Mouse (Mus musculus) myocyte (in vitro differentiated cells): ENCODE measurements around the gene Qk. TPM values are rescaled to one million over a fixed set of nuclear protein-coding genes. Genes with fewer than 3 reads are reported as not detected.
A peak's percentile ranks its signal among the peaks of the same experiment; 100 is the strongest.

Experiments
- H3K27me3 ChIP-seq: one replicate; pipeline ENCODE4 v1.6.1; 2011; ENCODE audit not compliant: control insufficient read depth, insufficient read depth, insufficient read length
- H3K36me3 ChIP-seq: one replicate; pipeline ENCODE4 v1.6.1; 2011; ENCODE audit not compliant: control insufficient read depth, insufficient read depth
- H3K4me2 ChIP-seq: one replicate; pipeline ENCODE4 v1.6.1; 2011; ENCODE audit warnings: low read depth, control low read depth
- H3K4me3 ChIP-seq: one replicate; pipeline ENCODE4 v1.5.1; 2011; ENCODE audit warnings: mild to moderate bottlenecking, control low read depth, moderate library complexity
- H3K79me2 ChIP-seq: one replicate; pipeline ENCODE4 v1.6.1; 2011; ENCODE audit not compliant: control insufficient read depth, insufficient read depth
- H3ac ChIP-seq: one replicate; pipeline ENCODE4 v1.6.1; 2011; ENCODE audit not compliant: control insufficient read depth, insufficient read length
- CEBPB ChIP-seq: IDR thresholded peaks from 2 replicates; pipeline ENCODE4 v1.6.1; 2011; ENCODE audit warnings: mild to moderate bottlenecking, moderate library complexity; ENCODE audit not compliant: poor library complexity, insufficient read depth, severe bottlenecking
- E2F4 ChIP-seq: IDR thresholded peaks from one replicate; pipeline ENCODE4 v1.6.1; 2011; ENCODE audit warnings: mild to moderate bottlenecking, control low read depth, moderate library complexity; ENCODE audit not compliant: insufficient read depth
- MAX ChIP-seq: IDR thresholded peaks from one replicate; pipeline ENCODE4 v1.6.1; 2011; ENCODE audit warnings: low read depth, mild to moderate bottlenecking, control low read depth
- MYOD1 ChIP-seq, 3 experiments: IDR thresholded peaks; one replicate each; pipeline ENCODE4 v1.6.1; 2011; ENCODE audit warnings: control low read depth in 2 of 3, low read depth in 2 of 3, mild to moderate bottlenecking in 2 of 3, moderate library complexity in 1 of 3; ENCODE audit not compliant: insufficient read length in 2 of 3, control insufficient read depth in 1 of 3
- MYOG ChIP-seq, 3 experiments: IDR thresholded peaks; one replicate each; pipeline ENCODE4 v1.6.1; 2011; ENCODE audit warnings: control low read depth in 2 of 3, low read depth in 2 of 3, mild to moderate bottlenecking in 2 of 3; ENCODE audit not compliant: insufficient read length in 2 of 3, control insufficient read depth in 1 of 3, insufficient read depth in 1 of 3
- POLR2A ChIP-seq: IDR thresholded peaks from one replicate; pipeline ENCODE4 v1.6.1; 2011; ENCODE audit warnings: low read depth, mild to moderate bottlenecking, control low read depth, moderate library complexity; ENCODE audit not compliant: insufficient read length
- POLR2AphosphoS2 ChIP-seq: IDR thresholded peaks from one replicate; pipeline ENCODE4 v1.6.1; 2011; ENCODE audit warnings: low read depth, control low read depth; ENCODE audit not compliant: insufficient read length
- REST ChIP-seq: IDR thresholded peaks from one replicate; pipeline ENCODE4 v1.6.1; 2011; ENCODE audit warnings: mild to moderate bottlenecking, control low read depth, moderate library complexity; ENCODE audit not compliant: insufficient read depth, insufficient read length
- SRF ChIP-seq: IDR thresholded peaks from one replicate; pipeline ENCODE4 v1.6.1; 2011; ENCODE audit warnings: low read depth; ENCODE audit not compliant: control insufficient read depth, insufficient read length
- TCF12 ChIP-seq: IDR thresholded peaks from one replicate; pipeline ENCODE4 v1.6.1; 2011; ENCODE audit warnings: mild to moderate bottlenecking, control low read depth; ENCODE audit not compliant: poor library complexity, insufficient read depth, severe bottlenecking
- TCF3 ChIP-seq: IDR thresholded peaks from one replicate; pipeline ENCODE4 v1.6.1; 2011; ENCODE audit warnings: low read depth, control low read depth; ENCODE audit not compliant: insufficient read length
- USF1 ChIP-seq: IDR thresholded peaks from one replicate; pipeline ENCODE4 v1.6.1; 2011; ENCODE audit warnings: low read depth, mild to moderate bottlenecking, control low read depth, moderate library complexity
- polyA plus RNA-seq: library from polyadenylated mRNA; unstranded; fragments of >200 nt; fragmentation: generic; extraction: Trizol; gene quantifications from one replicate; pipeline ENCODE4 v1.2.1, GENCODE M21; 2012; ENCODE audit warnings: missing spikeins

Gene Qk
- polyA plus RNA-seq, 1 experiment, result 85.6 TPM

DNA sequence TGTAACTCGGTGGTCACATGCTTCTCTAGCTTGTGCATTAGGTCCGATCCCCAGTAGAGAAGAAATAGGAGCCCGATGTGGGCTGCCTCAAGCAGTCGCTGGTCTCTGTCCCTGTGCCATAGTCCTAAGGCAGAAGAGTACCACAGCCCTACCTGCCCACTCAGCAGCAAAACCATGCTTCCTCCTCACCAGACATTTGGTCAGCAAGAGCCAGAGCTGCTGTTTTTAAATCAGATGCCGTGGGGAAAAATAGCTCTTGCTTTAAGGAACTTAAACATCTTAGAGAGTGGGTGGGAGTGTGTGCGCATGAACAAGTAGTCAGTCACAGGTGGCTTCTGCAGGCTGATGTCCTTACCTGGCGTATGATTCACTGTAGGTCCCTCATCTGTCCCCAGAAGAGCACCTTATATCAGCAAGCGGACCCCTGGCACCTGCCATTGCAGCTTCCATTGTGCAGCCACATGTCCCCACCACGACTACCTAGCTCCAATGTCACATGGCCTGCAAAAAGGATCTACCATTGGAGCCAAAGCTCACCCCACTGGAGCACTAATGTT is 9.0 kb upstream of the Qk start:
- Histone ChIP-seq H3K4me2 (no peak overlapping the region), H3K79me2 (no peaks in the 10 kb centered on the region), H3K4me3 (no peak overlapping the region), H3K27me3 (no peaks in the 10 kb centered on the region), H3ac (no peak overlapping the region), H3K36me3 (no peaks in the 10 kb centered on the region)
- no peak for TF ChIP-seq MYOG (IDR thresholded peaks at IDR 0.05; ENCODE audit: control insufficient read depth in 1 of 3, insufficient read depth in 1 of 3, insufficient read length in 2 of 3, low read depth in 2 of 3)
- no peak for TF ChIP-seq CEBPB
- no peak for TF ChIP-seq E2F4
- TF ChIP-seq POLR2AphosphoS2, result no peak
- TF ChIP-seq SRF, result no peak
- TF ChIP-seq TCF3, result no peak
- no peak for TF ChIP-seq POLR2A

DNA sequence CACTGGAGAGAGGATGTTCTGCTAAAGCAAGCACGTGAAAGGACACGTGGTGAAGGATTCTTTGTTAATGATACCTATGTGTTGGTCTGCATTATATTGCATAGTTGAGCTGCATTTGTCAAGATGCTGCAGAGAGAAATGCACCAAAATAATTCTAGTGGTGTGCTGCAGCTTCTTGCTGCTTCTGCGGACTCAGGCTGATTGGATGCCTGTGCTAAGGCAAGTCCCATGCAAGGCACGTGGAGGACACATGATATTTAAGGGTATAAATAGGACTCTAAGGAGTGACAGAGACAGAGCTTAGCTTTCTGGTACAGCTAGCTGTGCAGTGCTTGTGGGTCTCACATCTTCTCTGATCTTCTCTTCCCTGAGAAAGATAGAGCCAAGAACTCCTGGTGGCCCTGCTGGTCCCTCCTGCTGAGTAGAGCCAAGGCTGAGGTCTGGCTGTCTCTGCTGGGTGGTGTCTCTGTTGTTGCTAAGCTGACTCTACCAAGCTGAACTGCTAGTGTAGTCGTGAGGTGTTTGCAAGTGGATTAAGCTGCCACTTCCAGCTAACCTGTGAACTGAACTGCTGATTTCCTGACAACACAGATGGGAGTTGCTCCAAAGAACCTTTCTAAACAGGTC is 8.0 kb upstream of the Qk start:
- Histone ChIP-seq H3K36me3 (no peaks in the 10 kb centered on the region), H3K79me2 (no peaks in the 10 kb centered on the region), H3K4me2 (peak overlapping the region; percentile 32), H3K4me3 (no peak overlapping the region), H3K27me3 (no peaks in the 10 kb centered on the region), H3ac (no peak overlapping the region)
- TF ChIP-seq MAX, result no peak
- TF ChIP-seq CEBPB, result no peak
- no peak for TF ChIP-seq MYOG (IDR thresholded peaks at IDR 0.05; ENCODE audit: control insufficient read depth in 1 of 3, insufficient read depth in 1 of 3, insufficient read length in 2 of 3, low read depth in 2 of 3)
- no peak for TF ChIP-seq POLR2AphosphoS2
- TF ChIP-seq REST, result no peak
- no peak for TF ChIP-seq MYOD1 (IDR thresholded peaks at IDR 0.05; ENCODE audit: control insufficient read depth in 1 of 3, insufficient read length in 2 of 3, low read depth in 2 of 3)
- no peak for TF ChIP-seq USF1
- no peak for TF ChIP-seq POLR2A
- TF ChIP-seq E2F4, result no peak
- no peak for TF ChIP-seq SRF
- no peak for TF ChIP-seq TCF3
- no peak for TF ChIP-seq TCF12

DNA sequence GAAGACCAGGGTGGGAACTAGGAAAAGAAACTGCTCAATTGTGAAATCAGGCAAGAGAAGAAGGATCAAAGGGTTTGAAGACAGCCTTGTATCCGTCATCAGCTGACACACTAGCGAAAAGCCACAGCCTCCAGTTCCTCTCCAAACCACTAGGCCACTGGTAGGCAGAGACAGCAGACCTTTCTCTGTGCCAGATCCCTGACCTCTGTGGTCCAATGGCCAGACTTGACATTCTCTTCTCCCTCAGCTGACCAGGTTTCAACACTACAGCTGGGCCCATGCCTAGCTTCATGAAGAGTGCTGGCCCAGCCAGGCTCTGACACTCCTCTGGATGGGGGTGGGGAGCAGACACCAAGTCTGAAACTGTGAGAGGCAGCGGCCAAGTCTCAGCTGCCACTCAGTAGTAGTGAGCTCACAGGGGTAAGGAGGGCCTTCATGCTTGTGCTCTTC is 7.0 kb upstream of the Qk start:
- no peaks in the 10 kb centered on the region for H3K36me3 ChIP-seq
- H3K4me3 ChIP-seq, result no peak overlapping the region
- peaks cover 8% of the 10 kb centered on the region for H3K79me2 ChIP-seq
- H3K27me3 ChIP-seq, result no peaks in the 10 kb centered on the region
- no peak overlapping the region for H3ac ChIP-seq
- H3K4me2 ChIP-seq, result peak overlapping the region; percentile 32
- TF ChIP-seq REST (no peak), USF1 (peak; percentile 62), POLR2A (no peak), CEBPB (peak; percentile 83), POLR2AphosphoS2 (no peak), MYOG (IDR thresholded peaks at IDR 0.05; ENCODE audit: control insufficient read depth in 1 of 3, insufficient read depth in 1 of 3, insufficient read length in 2 of 3, low read depth in 2 of 3) (peak in 2 of 3 experiments; percentile 31 to 74), TCF3 (no peak), MYOD1 (IDR thresholded peaks at IDR 0.05; ENCODE audit: control insufficient read depth in 1 of 3, insufficient read length in 2 of 3, low read depth in 2 of 3) (peak in 1 of 3 experiments; percentile 18)

DNA sequence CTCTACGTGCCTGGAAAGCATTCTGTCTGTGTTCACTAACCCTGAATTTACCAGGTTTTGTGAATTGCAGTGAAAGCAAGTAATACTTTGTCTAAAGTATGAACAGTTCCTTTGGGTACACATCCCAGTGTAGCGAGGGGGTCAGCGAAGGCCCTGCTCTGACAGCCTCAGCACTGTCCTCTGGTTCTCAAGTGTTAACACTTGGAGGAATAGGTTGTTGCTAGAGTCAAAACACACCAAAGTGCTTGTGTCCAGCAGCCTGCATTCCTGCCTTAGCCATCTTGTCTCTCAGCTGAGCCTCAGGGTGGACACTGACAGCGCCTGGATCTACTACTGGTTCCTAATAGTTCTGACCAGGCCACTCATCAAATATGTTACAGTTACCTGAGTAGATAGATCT is 6.3 kb upstream of the Qk start:
- Histone ChIP-seq H3K27me3 (no peaks in the 10 kb centered on the region), H3K4me3 (no peak overlapping the region), H3K79me2 (peaks cover 14% of the 10 kb centered on the region), H3K36me3 (no peaks in the 10 kb centered on the region), H3ac (no peak overlapping the region), H3K4me2 (peak overlapping the region; percentile 28)
- TF ChIP-seq MYOD1 (IDR thresholded peaks at IDR 0.05; ENCODE audit: control insufficient read depth in 1 of 3, insufficient read length in 2 of 3, low read depth in 2 of 3) (no peak), MAX (no peak), POLR2A (no peak), POLR2AphosphoS2 (no peak), E2F4 (no peak), TCF3 (no peak), CEBPB (no peak), MYOG (IDR thresholded peaks at IDR 0.05; ENCODE audit: control insufficient read depth in 1 of 3, insufficient read depth in 1 of 3, insufficient read length in 2 of 3, low read depth in 2 of 3) (no peak), TCF12 (no peak), REST (no peak), SRF (no peak), USF1 (no peak)

DNA sequence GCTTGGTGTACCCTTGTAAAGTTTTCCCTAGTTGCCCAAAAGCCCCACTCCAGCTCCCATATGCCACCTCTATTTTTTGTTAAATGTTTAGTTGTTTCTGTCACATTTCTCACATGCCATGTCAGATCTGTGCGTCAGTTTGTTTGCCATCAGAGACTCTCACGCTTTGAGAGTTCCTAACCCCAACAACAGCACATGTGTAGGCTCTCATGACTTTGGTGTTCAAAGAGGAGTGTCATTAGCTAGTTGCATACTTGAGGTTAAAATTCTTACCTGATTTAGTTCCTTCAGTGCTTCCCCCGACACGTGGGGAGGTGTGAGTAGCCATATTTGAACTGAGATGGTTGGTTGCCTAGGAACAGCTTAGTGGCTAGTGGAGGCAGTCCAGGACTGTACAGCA is 2.1 kb upstream of the Qk start:
- H3K4me3 ChIP-seq, result no peak overlapping the region
- H3K36me3 ChIP-seq, result no peaks in the 10 kb centered on the region
- H3K79me2 ChIP-seq, result peaks cover 41% of the 10 kb centered on the region
- no peaks in the 10 kb centered on the region for H3K27me3 ChIP-seq
- H3ac ChIP-seq, result no peak overlapping the region
- TF ChIP-seq MAX, result no peak
- no peak for TF ChIP-seq MYOG (IDR thresholded peaks at IDR 0.05; ENCODE audit: control insufficient read depth in 1 of 3, insufficient read depth in 1 of 3, insufficient read length in 2 of 3, low read depth in 2 of 3)
- no peak for TF ChIP-seq POLR2A
- no peak for TF ChIP-seq USF1
- no peak for TF ChIP-seq TCF12
- TF ChIP-seq POLR2AphosphoS2, result no peak
- TF ChIP-seq SRF, result no peak
- no peak for TF ChIP-seq TCF3
- TF ChIP-seq E2F4, result no peak
- TF ChIP-seq REST, result no peak
- TF ChIP-seq CEBPB, result no peak
- no peak for TF ChIP-seq MYOD1 (IDR thresholded peaks at IDR 0.05; ENCODE audit: control insufficient read depth in 1 of 3, insufficient read length in 2 of 3, low read depth in 2 of 3)
- peak overlapping the region; percentile 61 for H3K4me2 ChIP-seq
